Mouse (Mus musculus) lung, postnatal 0 days (tissue): ENCODE measurements around the gene Cldn7. TPM values are rescaled to one million over a fixed set of nuclear protein-coding genes. Genes with fewer than 3 reads are reported as not detected.

Experiments used
- ATAC-seq: fragments of 200-750 bp; cut with Nextera tagmentation; 2 replicates; pipeline ENCODE4 v1.8.0; 2017; ENCODE audit warnings: moderate library complexity
- DNase-seq: peaks from one replicate; pipeline ENCODE4 v3.0.0-alpha.2; 2016; ENCODE audit warnings: low spot score
- H3K27ac ChIP-seq: fragments of 300-500 bp; sonication (generic); 2 replicates; pipeline ENCODE4 v1.5.1; 2014; ENCODE audit warnings: antibody characterized with exemption, mild to moderate bottlenecking, low read length, mixed read lengths
- H3K27me3 ChIP-seq: fragments of 300-500 bp; sonication (generic); replicated peaks from 2 replicates; pipeline ENCODE4 v1.6.1; 2014; ENCODE audit warnings: low read length, mixed read lengths; ENCODE audit not compliant: insufficient read depth
- H3K36me3 ChIP-seq: fragments of 300-500 bp; sonication (generic); 2 replicates; pipeline ENCODE4 v1.6.1; 2014; ENCODE audit warnings: low read length, mixed read lengths; ENCODE audit not compliant: insufficient read depth
- H3K4me1 ChIP-seq: fragments of 300-500 bp; sonication (generic); 2 replicates; pipeline ENCODE4 v1.6.1; 2014; ENCODE audit warnings: antibody characterized with exemption, low read depth, low read length, mixed read lengths; ENCODE audit not compliant: insufficient read depth
- H3K4me2 ChIP-seq: fragments of 300-500 bp; sonication (generic); replicated peaks from 2 replicates; pipeline ENCODE4 v1.6.1; 2014; ENCODE audit warnings: low read depth, mild to moderate bottlenecking, low read length, moderate library complexity, mixed read lengths
- H3K4me3 ChIP-seq: fragments of 300-500 bp; sonication (generic); 2 replicates; pipeline ENCODE4 v1.5.1; 2014; ENCODE audit warnings: low read depth, low read length
- H3K9ac ChIP-seq: fragments of 300-500 bp; sonication (generic); replicated peaks from 2 replicates; pipeline ENCODE4 v1.6.1; 2014; ENCODE audit warnings: low read depth, mild to moderate bottlenecking
- H3K9me3 ChIP-seq: fragments of 300-500 bp; sonication (generic); 2 replicates; pipeline ENCODE4 v1.6.1; 2016; ENCODE audit warnings: low read length, mixed read lengths
- CTCF ChIP-seq: IDR thresholded peaks from 2 replicates; pipeline ENCODE4 v1.5.1; 2016; ENCODE audit warnings: antibody characterized with exemption, mild to moderate bottlenecking
- EP300 ChIP-seq: IDR thresholded peaks from 2 replicates; pipeline ENCODE4 v1.6.1; 2016; ENCODE audit warnings: antibody characterized with exemption, mild to moderate bottlenecking, control low read depth
- WGBS: fragments of 180-500 bp; shearing (Covaris S2); extraction: QIAGEN DNeasy Blood & Tissue Kit; methylation state at CpG from one replicate; pipeline ENCODE4 v1.1.7; 2014; 5-methylcytosine and 5-hydroxymethylcytosine counted together
- polyA plus RNA-seq: library from polyadenylated mRNA; unstranded; fragments of >200 nt; fragmentation: Nextera tagmentation; extraction: Ambion mirVana; gene quantifications from 2 replicates; pipeline ENCODE4 v1.2.1, GENCODE M21; 2015

Cldn7 gene
- polyA plus RNA-seq, 1 experiment from 2014 or later = 230 TPM

- no peak overlapping the region for H3K4me2 ChIP-seq
- no peak overlapping the region for H3K9ac ChIP-seq
- peaks cover 13% of the 10 kb centered on the region; the same call in 1 of the 2 replicates for H3K27me3 ChIP-seq
- H3K4me1 ChIP-seq = peaks cover 13% of the 10 kb centered on the region; the same call in 1 of the 2 replicates
- H3K4me3 ChIP-seq = no peak overlapping the region
- H3K9me3 ChIP-seq = no peaks in the 10 kb centered on the region
- no peaks in the 10 kb centered on the region for H3K36me3 ChIP-seq
- WGBS = 93% methylated on average over 17 of the region's 17 CpGs
- TF ChIP-seq EP300 (no peak), CTCF (no peak)
- ATAC-seq = no peak
- no peak overlapping the region for H3K27ac ChIP-seq
- no peak for DNase-seq
Measured at GRCm38 (mm10) chr11:69939731-69940130, 24.8 kb upstream of the Cldn7 start.

- ATAC-seq (no peak), DNase-seq (no peak)
- H3K9ac ChIP-seq = no peak overlapping the region
- peaks cover 9% of the 10 kb centered on the region; the same call in 1 of the 2 replicates for H3K4me1 ChIP-seq
- H3K36me3 ChIP-seq = no peaks in the 10 kb centered on the region
- 74% methylated on average over 4 of the region's 4 CpGs for WGBS
- no peak overlapping the region for H3K4me3 ChIP-seq
- no peak overlapping the region for H3K27ac ChIP-seq
- H3K9me3 ChIP-seq = no peaks in the 10 kb centered on the region
- peaks cover 9% of the 10 kb centered on the region; the same call in 1 of the 2 replicates for H3K27me3 ChIP-seq
- H3K4me2 ChIP-seq = no peak overlapping the region
- TF ChIP-seq CTCF (no peak), EP300 (no peak)
Measured at GRCm38 (mm10) chr11:69940962-69941361, 23.6 kb upstream of the Cldn7 start.

- Histone ChIP-seq H3K4me1 (no peaks in the 10 kb centered on the region), H3K4me3 (no peak overlapping the region), H3K4me2 (no peak overlapping the region), H3K36me3 (no peaks in the 10 kb centered on the region), H3K9me3 (no peaks in the 10 kb centered on the region), H3K9ac (no peak overlapping the region), H3K27ac (no peak overlapping the region), H3K27me3 (no peaks in the 10 kb centered on the region)
- DNase-seq = no peak
- 61% methylated on average over 13 of the region's 13 CpGs for WGBS
- TF ChIP-seq CTCF (no peak), EP300 (no peak)
- no peak for ATAC-seq
Measured at GRCm38 (mm10) chr11:69945216-69945615, 19.4 kb upstream of the Cldn7 start.

DNA sequence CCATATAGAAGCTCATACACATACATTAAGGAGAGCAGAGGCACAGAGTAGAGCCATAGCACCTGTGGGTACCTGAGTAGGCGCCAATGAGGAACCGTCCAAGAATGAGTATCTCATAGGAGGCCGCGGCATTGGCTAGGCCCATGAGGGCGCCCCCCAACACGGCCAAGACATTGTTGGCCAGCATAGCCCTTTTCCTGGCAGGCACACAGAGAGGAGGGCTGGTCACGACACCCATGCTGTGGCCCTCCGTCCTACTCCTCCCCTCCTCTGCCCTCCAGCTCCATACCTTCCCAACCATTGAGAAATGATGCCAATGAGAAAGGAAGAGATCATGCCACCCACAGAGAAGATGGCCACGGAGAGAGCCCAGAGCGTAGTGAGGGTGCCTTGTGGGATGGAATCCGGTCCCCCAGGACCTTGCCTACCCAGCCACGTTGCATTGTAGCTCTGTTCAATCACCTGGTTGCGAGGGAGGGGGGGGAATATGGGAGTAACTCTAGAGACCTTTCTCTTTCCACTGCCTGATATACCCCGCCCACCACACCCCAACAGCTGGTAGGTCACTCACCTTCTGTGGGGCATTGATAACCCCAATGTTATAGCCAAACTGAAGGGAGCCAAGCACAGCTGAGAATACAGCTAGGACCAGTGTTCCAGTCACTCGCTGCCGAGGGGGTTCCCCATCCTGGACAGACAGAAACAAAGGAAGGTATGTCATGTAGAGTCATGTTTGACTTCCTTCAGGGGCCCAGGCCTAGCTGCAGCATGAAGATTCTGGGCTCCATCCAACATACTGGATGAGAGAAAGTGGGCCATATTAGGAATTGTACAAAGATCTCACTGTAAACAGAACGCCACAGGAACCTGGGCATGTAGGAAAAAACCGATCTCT is 18.3 kb upstream of the Cldn7 start:
- Histone ChIP-seq H3K4me1 (no peaks in the 10 kb centered on the region), H3K4me2 (no peak overlapping the region), H3K36me3 (no peaks in the 10 kb centered on the region), H3K9me3 (no peaks in the 10 kb centered on the region), H3K27ac (no peak overlapping the region), H3K27me3 (no peaks in the 10 kb centered on the region), H3K9ac (no peak overlapping the region), H3K4me3 (no peak overlapping the region)
- ATAC-seq (no peak), DNase-seq (no peak)
- TF ChIP-seq EP300 (no peak), CTCF (no peak)
- 88% methylated on average over 18 of the region's 18 CpGs for WGBS

DNA sequence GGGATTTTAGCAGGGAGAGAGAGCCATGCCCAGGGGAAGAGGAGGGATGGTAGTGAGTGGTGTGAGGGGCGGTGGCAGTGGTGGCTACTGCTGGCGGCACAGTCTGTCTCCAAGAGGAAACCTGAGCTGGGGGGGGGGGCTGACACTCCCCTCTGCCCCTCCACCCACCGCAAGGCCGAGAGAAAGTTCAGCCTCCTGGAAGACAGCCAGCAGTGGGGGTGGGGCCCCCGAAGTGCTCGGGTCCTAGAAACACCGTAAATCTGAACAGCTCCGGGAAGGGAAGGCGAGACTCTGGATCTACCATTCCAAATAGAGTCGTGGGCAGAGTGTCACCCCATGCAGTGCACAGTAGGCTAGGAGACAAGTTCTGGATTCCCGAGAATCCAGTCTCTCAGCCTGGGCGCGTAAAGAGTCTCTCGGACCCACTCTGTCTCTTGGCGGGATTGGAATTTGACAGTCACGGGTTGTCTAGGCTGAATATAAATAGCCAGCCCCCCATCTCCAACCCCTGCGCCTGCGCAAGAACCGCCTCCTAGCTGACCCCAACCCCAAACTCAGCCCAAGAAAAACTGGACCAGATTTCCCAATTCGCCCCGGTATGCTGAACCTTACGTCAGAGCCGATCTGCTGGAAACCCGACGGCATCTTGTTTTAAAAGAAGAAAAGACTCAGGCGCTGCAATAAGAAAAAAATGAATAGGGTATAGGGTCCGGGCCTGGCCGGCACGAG is 17.1 kb upstream of the Cldn7 start:
- Histone ChIP-seq H3K4me1 (no peaks in the 10 kb centered on the region), H3K4me2 (peak overlapping the region; percentile 60), H3K27ac (no peak overlapping the region; the same call in 1 of the 2 replicates), H3K4me3 (peak overlapping the region; percentile 39), H3K9ac (no peak overlapping the region), H3K9me3 (no peaks in the 10 kb centered on the region), H3K36me3 (no peaks in the 10 kb centered on the region), H3K27me3 (no peaks in the 10 kb centered on the region)
- peak; percentile 14 for ATAC-seq
- peak; percentile 52 for DNase-seq
- 4% methylated on average over 28 of the region's 29 CpGs for WGBS
- TF ChIP-seq EP300 (no peak), CTCF (no peak)

- WGBS = under 1% methylated on average over 34 of the region's 34 CpGs
- ATAC-seq = peak; percentile 94
- Histone ChIP-seq H3K27ac (peak within 1 kb of the TSS; percentile 2), H3K9me3 (no peaks in the 10 kb centered on the region), H3K4me1 (no peaks in the 10 kb centered on the region), H3K4me3 (peak within 1 kb of the TSS; percentile 39), H3K4me2 (peak within 1 kb of the TSS; percentile 60), H3K36me3 (no peaks in the 10 kb centered on the region), H3K27me3 (no peaks in the 10 kb centered on the region), H3K9ac (no peak within 1 kb of the TSS)
- TF ChIP-seq CTCF = no peak
- TF ChIP-seq EP300 = no peak
- peak; percentile 96 for DNase-seq
Measured at GRCm38 (mm10) chr11:69948066-69948762, 16.4 kb upstream of the Cldn7 start, which contains the start of gene Slc2a4. Gene Slc2a4, minus strand, starts transcription at chr11:69948188.
